Mouse (Mus musculus) hindbrain, embryonic 13.5 days (tissue): ENCODE measurements at regions not wholly inside any gene's neighbourhood (a gene's known extent, or its start where the extent isn't known, plus 50 kb on each side); places are given as distances from the start of the nearest gene placed in this dataset.

Source experiments
- ATAC-seq: fragments of 200-750 bp; cut with Nextera tagmentation; 2 replicates; pipeline ENCODE4 v1.8.0; 2017; ENCODE audit warnings: moderate TSS enrichment; ENCODE audit not compliant: low FRiP score
- H3K27ac ChIP-seq: fragments of 300-500 bp; sonication (generic); 2 replicates; pipeline ENCODE4 v1.5.1; 2015; ENCODE audit warnings: inconsistent platforms, mild to moderate bottlenecking, moderate library complexity
- H3K27me3 ChIP-seq: fragments of 300-500 bp; sonication (generic); 2 replicates; pipeline ENCODE4 v1.6.1; 2015; ENCODE audit warnings: mild to moderate bottlenecking, inconsistent platforms
- H3K36me3 ChIP-seq: fragments of 300-500 bp; sonication (generic); 2 replicates; pipeline ENCODE4 v1.6.1; 2015; ENCODE audit warnings: mild to moderate bottlenecking, inconsistent platforms
- H3K4me1 ChIP-seq: fragments of 300-500 bp; sonication (generic); replicated peaks from 2 replicates; pipeline ENCODE4 v1.6.1; 2015; ENCODE audit warnings: inconsistent platforms
- H3K4me2 ChIP-seq: fragments of 300-500 bp; sonication (generic); 2 replicates; pipeline ENCODE4 v1.6.1; 2015; ENCODE audit warnings: inconsistent platforms, mild to moderate bottlenecking, moderate library complexity
- H3K4me3 ChIP-seq: fragments of 300-500 bp; sonication (generic); 2 replicates; pipeline ENCODE4 v1.5.1; 2015; ENCODE audit warnings: mild to moderate bottlenecking, inconsistent platforms
- H3K9ac ChIP-seq: fragments of 300-500 bp; sonication (generic); 2 replicates; pipeline ENCODE4 v1.6.1; 2015; ENCODE audit warnings: mild to moderate bottlenecking, inconsistent platforms
- H3K9me3 ChIP-seq: fragments of 300-500 bp; sonication (generic); 2 replicates; pipeline ENCODE4 v1.6.1; 2016; ENCODE audit warnings: inconsistent platforms
- WGBS: fragments of 180-500 bp; shearing (Covaris S2); methylation state at CpG from one replicate; pipeline ENCODE4 v1.1.7; 2015; 5-methylcytosine and 5-hydroxymethylcytosine counted together

GRCm38 (mm10) chr16:92998689-92999088, 172.7 kb upstream of the Runx1 start:
- 81% methylated on average over 3 of the region's 3 CpGs for WGBS
- no peak for ATAC-seq
- H3K27ac ChIP-seq, result no peak overlapping the region

GRCm38 (mm10) chr16:92997636-92998035, 171.7 kb upstream of the Runx1 start:
- H3K9me3 ChIP-seq, result no peaks in the 10 kb centered on the region
- no peaks in the 10 kb centered on the region for H3K27me3 ChIP-seq
- no peak overlapping the region for H3K27ac ChIP-seq
- WGBS, result 78% methylated on average over 6 of the region's 6 CpGs
- no peak overlapping the region for H3K4me3 ChIP-seq
- no peak overlapping the region for H3K9ac ChIP-seq
- no peaks in the 10 kb centered on the region for H3K4me1 ChIP-seq
- H3K4me2 ChIP-seq, result no peak overlapping the region
- H3K36me3 ChIP-seq, result no peaks in the 10 kb centered on the region
- no peak for ATAC-seq

More at GRCm38 (mm10) chr16:92998689-92999088, 172.7 kb upstream of the Runx1 start:
- no peak overlapping the region for H3K4me3 ChIP-seq
- no peaks in the 10 kb centered on the region for H3K4me1 ChIP-seq
- H3K4me2 ChIP-seq, result no peak overlapping the region
- no peaks in the 10 kb centered on the region for H3K9me3 ChIP-seq
- no peak overlapping the region for H3K9ac ChIP-seq
- no peaks in the 10 kb centered on the region for H3K27me3 ChIP-seq
- H3K36me3 ChIP-seq, result no peaks in the 10 kb centered on the region

- no peak for ATAC-seq
- H3K4me3 ChIP-seq, result no peak overlapping the region
- no peaks in the 10 kb centered on the region for H3K4me1 ChIP-seq
- H3K9ac ChIP-seq, result no peak overlapping the region
- 93% methylated on average over 4 of the region's 4 CpGs for WGBS
- H3K27me3 ChIP-seq, result no peaks in the 10 kb centered on the region
- no peak overlapping the region for H3K27ac ChIP-seq
- no peak overlapping the region for H3K4me2 ChIP-seq
- H3K9me3 ChIP-seq, result no peaks in the 10 kb centered on the region
- H3K36me3 ChIP-seq, result no peaks in the 10 kb centered on the region
These were observed 170.0 kb upstream of the Runx1 start for GRCm38 (mm10) chr16:92995993-92996350.

- Histone ChIP-seq H3K9ac (no peak overlapping the region), H3K4me3 (no peak overlapping the region), H3K4me1 (no peaks in the 10 kb centered on the region), H3K4me2 (no peak overlapping the region), H3K27me3 (no peaks in the 10 kb centered on the region), H3K27ac (no peak overlapping the region), H3K9me3 (no peaks in the 10 kb centered on the region), H3K36me3 (no peaks in the 10 kb centered on the region)
- WGBS, result 78% methylated on average over 13 of the region's 13 CpGs
- no peak for ATAC-seq
These were observed 169.4 kb upstream of the Runx1 start for GRCm38 (mm10) chr16:92995132-92995992.

- no peak overlapping the region for H3K4me3 ChIP-seq
- ATAC-seq, result no peak
- H3K36me3 ChIP-seq, result no peaks in the 10 kb centered on the region
- H3K4me2 ChIP-seq, result no peak overlapping the region
- H3K4me1 ChIP-seq, result no peaks in the 10 kb centered on the region
- H3K9ac ChIP-seq, result no peak overlapping the region
- H3K9me3 ChIP-seq, result no peaks in the 10 kb centered on the region
- no peak overlapping the region for H3K27ac ChIP-seq
- H3K27me3 ChIP-seq, result 0 out of 2 replicates have a peak, but pooled peaks cover 2% of the 10 kb centered on the region
- WGBS, result 59% methylated on average over 3 of the region's 3 CpGs
These were observed 166.9 kb upstream of the Runx1 start for GRCm38 (mm10) chr16:92992876-92993275.

GRCm38 (mm10) chr16:92991405-92991804, 165.5 kb upstream of the Runx1 start:
- H3K9ac ChIP-seq, result no peak overlapping the region
- ATAC-seq, result no peak
- 0 out of 2 replicates have a peak, but pooled peaks cover 1% of the 10 kb centered on the region for H3K4me1 ChIP-seq
- no peak overlapping the region for H3K4me3 ChIP-seq
- 39% methylated on average over 7 of the region's 7 CpGs for whole genome bisulfite sequencing
- H3K4me2 ChIP-seq, result no peak overlapping the region
- H3K27me3 ChIP-seq, result 0 out of 2 replicates have a peak, but pooled peaks cover 2% of the 10 kb centered on the region
- H3K36me3 ChIP-seq, result no peaks in the 10 kb centered on the region
- no peak overlapping the region for H3K27ac ChIP-seq
- no peaks in the 10 kb centered on the region for H3K9me3 ChIP-seq

GRCm38 (mm10) chr16:92988416-92988815, 162.5 kb upstream of the Runx1 start:
- no peaks in the 10 kb centered on the region for H3K36me3 ChIP-seq
- H3K4me1 ChIP-seq, result peaks cover 10% of the 10 kb centered on the region
- no peak overlapping the region for H3K27ac ChIP-seq
- no peak overlapping the region for H3K4me2 ChIP-seq
- 0 out of 2 replicates have a peak, but pooled peaks cover 2% of the 10 kb centered on the region for H3K27me3 ChIP-seq
- H3K9ac ChIP-seq, result no peak overlapping the region
- 40% methylated on average over 1 of the region's 1 CpGs for WGBS
- no peaks in the 10 kb centered on the region for H3K9me3 ChIP-seq
- no peak for ATAC-seq
- H3K4me3 ChIP-seq, result no peak overlapping the region

GRCm38 (mm10) chr16:92988000-92988399, 162.1 kb upstream of the Runx1 start:
- WGBS, result 89% methylated on average over 3 of the region's 3 CpGs
- Histone ChIP-seq H3K27me3 (0 out of 2 replicates have a peak, but pooled peaks cover 2% of the 10 kb centered on the region), H3K9ac (no peak overlapping the region), H3K4me1 (peaks cover 10% of the 10 kb centered on the region), H3K4me3 (no peak overlapping the region), H3K9me3 (no peaks in the 10 kb centered on the region), H3K36me3 (no peaks in the 10 kb centered on the region), H3K27ac (no peak overlapping the region), H3K4me2 (no peak overlapping the region)
- no peak for ATAC-seq

- Histone ChIP-seq H3K36me3 (no peaks in the 10 kb centered on the region), H3K9ac (no peak overlapping the region), H3K9me3 (no peaks in the 10 kb centered on the region), H3K4me1 (peaks cover 10% of the 10 kb centered on the region), H3K4me3 (no peak overlapping the region), H3K4me2 (no peak overlapping the region), H3K27ac (no peak overlapping the region), H3K27me3 (0 out of 2 replicates have a peak, but pooled peaks cover 2% of the 10 kb centered on the region)
- 30% methylated on average over 6 of the region's 6 CpGs for WGBS
- 0 out of 2 replicates have a peak, but pooled peaks have one; percentile 43 for ATAC-seq
These were observed 159.8 kb upstream of the Runx1 start for GRCm38 (mm10) chr16:92985768-92986167.

- 0 out of 2 replicates have a peak, but pooled peaks cover under 1% of the 10 kb centered on the region for H3K27me3 ChIP-seq
- 95% methylated on average over 7 of the region's 7 CpGs for WGBS
These were observed 157.0 kb upstream of the Runx1 start for GRCm38 (mm10) chr16:92982934-92983333.

GRCm38 (mm10) chr16:92979620-92980330, 153.8 kb upstream of the Runx1 start:
- Histone ChIP-seq H3K27me3 (no peaks in the 10 kb centered on the region), H3K4me2 (no peak overlapping the region), H3K9me3 (no peaks in the 10 kb centered on the region), H3K27ac (no peak overlapping the region), H3K4me3 (no peak overlapping the region), H3K36me3 (no peaks in the 10 kb centered on the region), H3K9ac (no peak overlapping the region), H3K4me1 (no peaks in the 10 kb centered on the region)
- 76% methylated on average over 11 of the region's 11 CpGs for WGBS
- no peak for ATAC-seq

More at GRCm38 (mm10) chr16:92982934-92983333, 157.0 kb upstream of the Runx1 start:
- Histone ChIP-seq H3K27ac (no peak overlapping the region), H3K36me3 (no peaks in the 10 kb centered on the region), H3K9me3 (no peaks in the 10 kb centered on the region), H3K9ac (no peak overlapping the region), H3K4me1 (peaks cover 10% of the 10 kb centered on the region), H3K4me3 (no peak overlapping the region), H3K4me2 (no peak overlapping the region)
- no peak for ATAC-seq

- ATAC-seq, result no peak
- Histone ChIP-seq H3K36me3 (no peaks in the 10 kb centered on the region), H3K4me1 (no peaks in the 10 kb centered on the region), H3K9ac (no peak overlapping the region), H3K9me3 (no peaks in the 10 kb centered on the region), H3K4me2 (no peak overlapping the region), H3K4me3 (no peak overlapping the region), H3K27me3 (no peaks in the 10 kb centered on the region), H3K27ac (no peak overlapping the region)
- WGBS, result 88% methylated on average over 8 of the region's 8 CpGs
These were observed 150.1 kb upstream of the Runx1 start for GRCm38 (mm10) chr16:92976097-92976496.
